Mouse (Mus musculus): ENCODE measurements at regions not wholly inside any gene's neighbourhood (a gene's known extent, or its start where the extent isn't known, plus 50 kb on each side); places are given as distances from the start of the nearest gene placed in this dataset.
A peak's percentile ranks its signal among the peaks of the same experiment; 100 is the strongest.

- Histone ChIP-seq H3ac (ENCODE audit: control insufficient read depth, insufficient read length) (no peak overlapping the region), H3K4me2 (ENCODE audit: low read depth) (no peak overlapping the region)
- TF ChIP-seq CEBPB (IDR thresholded peaks at IDR 0.05; ENCODE audit: insufficient read depth, poor library complexity, severe bottlenecking) (peak; percentile 93), MAX (IDR thresholded peaks at IDR 0.05; ENCODE audit: low read depth) (no peak)
Measured at GRCm38 (mm10) chr15:67898959-67899403, 1398.3 kb upstream of the Lrrc6 start.

GRCm38 (mm10) chr15:67892066-67892465 is 1391.4 kb upstream of the Lrrc6 start:
- TF ChIP-seq MYOD1 (IDR thresholded peaks at IDR 0.05; ENCODE audit: control insufficient read depth in 1 of 3, insufficient read length in 2 of 3, low read depth in 2 of 3) (no peak), SRF (IDR thresholded peaks at IDR 0.05; ENCODE audit: control insufficient read depth, insufficient read length, low read depth) (no peak), POLR2A (IDR thresholded peaks at IDR 0.05; ENCODE audit: insufficient read length, low read depth) (no peak), USF1 (IDR thresholded peaks at IDR 0.05; ENCODE audit: low read depth) (no peak), TCF3 (IDR thresholded peaks at IDR 0.05; ENCODE audit: insufficient read length, low read depth) (no peak), MAX (IDR thresholded peaks at IDR 0.05; ENCODE audit: low read depth) (no peak), POLR2AphosphoS2 (IDR thresholded peaks at IDR 0.05; ENCODE audit: insufficient read length, low read depth) (no peak), E2F4 (IDR thresholded peaks at IDR 0.05; ENCODE audit: insufficient read depth) (no peak), TCF12 (IDR thresholded peaks at IDR 0.05; ENCODE audit: insufficient read depth, poor library complexity, severe bottlenecking) (no peak)
- H3K4me3 ChIP-seq, result no peak overlapping the region
- no peak overlapping the region for H3ac ChIP-seq (ENCODE audit: control insufficient read depth, insufficient read length)
- H3K36me3 ChIP-seq (ENCODE audit: control insufficient read depth, insufficient read depth), result no peaks in the 10 kb centered on the region
- H3K4me2 ChIP-seq (ENCODE audit: low read depth), result no peak overlapping the region
- no peaks in the 10 kb centered on the region for H3K27me3 ChIP-seq (ENCODE audit: control insufficient read depth, insufficient read depth, insufficient read length)
- H3K79me2 ChIP-seq (ENCODE audit: control insufficient read depth, insufficient read depth), result no peaks in the 10 kb centered on the region

More at GRCm38 (mm10) chr15:67898959-67899403, 1398.3 kb upstream of the Lrrc6 start:
- Histone ChIP-seq H3K27me3 (ENCODE audit: control insufficient read depth, insufficient read depth, insufficient read length) (no peaks in the 10 kb centered on the region), H3K79me2 (ENCODE audit: control insufficient read depth, insufficient read depth) (no peaks in the 10 kb centered on the region), H3K36me3 (ENCODE audit: control insufficient read depth, insufficient read depth) (no peaks in the 10 kb centered on the region), H3K4me3 (no peak overlapping the region)

GRCm38 (mm10) chr15:67890612-67891304 is 1390.0 kb upstream of the Lrrc6 start:
- no peaks in the 10 kb centered on the region for H3K36me3 ChIP-seq (ENCODE audit: control insufficient read depth, insufficient read depth)
- no peak overlapping the region for H3ac ChIP-seq (ENCODE audit: control insufficient read depth, insufficient read length)
- no peaks in the 10 kb centered on the region for H3K27me3 ChIP-seq (ENCODE audit: control insufficient read depth, insufficient read depth, insufficient read length)
- no peak for TF ChIP-seq SRF (IDR thresholded peaks at IDR 0.05; ENCODE audit: control insufficient read depth, insufficient read length, low read depth)
- TF ChIP-seq REST (IDR thresholded peaks at IDR 0.05; ENCODE audit: insufficient read depth, insufficient read length), result no peak
- no peaks in the 10 kb centered on the region for H3K79me2 ChIP-seq (ENCODE audit: control insufficient read depth, insufficient read depth)
- H3K4me3 ChIP-seq, result no peak overlapping the region
- H3K4me2 ChIP-seq (ENCODE audit: low read depth), result no peak overlapping the region

GRCm38 (mm10) chr15:67888548-67888947 is 1387.8 kb upstream of the Lrrc6 start:
- H3K4me3 ChIP-seq, result no peak overlapping the region
- TF ChIP-seq MAX (IDR thresholded peaks at IDR 0.05; ENCODE audit: low read depth) (no peak), REST (IDR thresholded peaks at IDR 0.05; ENCODE audit: insufficient read depth, insufficient read length) (no peak), MYOD1 (IDR thresholded peaks at IDR 0.05; ENCODE audit: control insufficient read depth in 1 of 3, insufficient read length in 2 of 3, low read depth in 2 of 3) (no peak)
- no peaks in the 10 kb centered on the region for H3K79me2 ChIP-seq (ENCODE audit: control insufficient read depth, insufficient read depth)

GRCm38 (mm10) chr15:67855291-67855690 is 1354.6 kb upstream of the Lrrc6 start:
- H3K4me2 ChIP-seq (ENCODE audit: low read depth), result no peak overlapping the region
- TF ChIP-seq REST (IDR thresholded peaks at IDR 0.05; ENCODE audit: insufficient read depth, insufficient read length), result no peak
- TF ChIP-seq TCF12 (IDR thresholded peaks at IDR 0.05; ENCODE audit: insufficient read depth, poor library complexity, severe bottlenecking), result no peak
- no peak for TF ChIP-seq TCF3 (IDR thresholded peaks at IDR 0.05; ENCODE audit: insufficient read length, low read depth)
- no peak for TF ChIP-seq MAX (IDR thresholded peaks at IDR 0.05; ENCODE audit: low read depth)
- no peak for TF ChIP-seq MYOG (IDR thresholded peaks at IDR 0.05; ENCODE audit: control insufficient read depth in 1 of 3, insufficient read depth in 1 of 3, insufficient read length in 2 of 3, low read depth in 2 of 3)
- TF ChIP-seq SRF (IDR thresholded peaks at IDR 0.05; ENCODE audit: control insufficient read depth, insufficient read length, low read depth), result no peak
- no peak for TF ChIP-seq CEBPB (IDR thresholded peaks at IDR 0.05; ENCODE audit: insufficient read depth, poor library complexity, severe bottlenecking)
- no peak for TF ChIP-seq POLR2A (IDR thresholded peaks at IDR 0.05; ENCODE audit: insufficient read length, low read depth)
- no peak for TF ChIP-seq MYOD1 (IDR thresholded peaks at IDR 0.05; ENCODE audit: control insufficient read depth in 1 of 3, insufficient read length in 2 of 3, low read depth in 2 of 3)
- TF ChIP-seq POLR2AphosphoS2 (IDR thresholded peaks at IDR 0.05; ENCODE audit: insufficient read length, low read depth), result no peak
- TF ChIP-seq USF1 (IDR thresholded peaks at IDR 0.05; ENCODE audit: low read depth), result no peak
- TF ChIP-seq E2F4 (IDR thresholded peaks at IDR 0.05; ENCODE audit: insufficient read depth), result no peak
- no peaks in the 10 kb centered on the region for H3K36me3 ChIP-seq (ENCODE audit: control insufficient read depth, insufficient read depth)
- H3K27me3 ChIP-seq (ENCODE audit: control insufficient read depth, insufficient read depth, insufficient read length), result no peaks in the 10 kb centered on the region
- H3K4me3 ChIP-seq, result no peak overlapping the region
- H3K79me2 ChIP-seq (ENCODE audit: control insufficient read depth, insufficient read depth), result no peaks in the 10 kb centered on the region
- H3ac ChIP-seq (ENCODE audit: control insufficient read depth, insufficient read length), result no peak overlapping the region

More at GRCm38 (mm10) chr15:67888548-67888947, 1387.8 kb upstream of the Lrrc6 start:
- Histone ChIP-seq H3K27me3 (ENCODE audit: control insufficient read depth, insufficient read depth, insufficient read length) (no peaks in the 10 kb centered on the region), H3K36me3 (ENCODE audit: control insufficient read depth, insufficient read depth) (no peaks in the 10 kb centered on the region), H3K4me2 (ENCODE audit: low read depth) (no peak overlapping the region), H3ac (ENCODE audit: control insufficient read depth, insufficient read length) (no peak overlapping the region)

Data from myocyte (in vitro differentiated cells).